Mouse (Mus musculus) liver, embryonic 11.5 days (tissue): ENCODE data around the gene Manba. TPM values are rescaled to one million over a fixed set of nuclear protein-coding genes. Genes with fewer than 3 reads are reported as not detected.
A peak's percentile ranks its signal among the peaks of the same experiment; 100 is the strongest.
"Not testable (repeated sequence)": the region's sequence is repeated elsewhere in the genome, so short reads cannot be mapped to it uniquely, and the experiment has no call there.

Experiments
- ATAC-seq: fragments of 200-750 bp; cut with Nextera tagmentation; replicated peaks from 2 replicates; pipeline ENCODE4 v1.8.0; 2017; ENCODE audit warnings: moderate number of reproducible peaks, mild to moderate bottlenecking, moderate TSS enrichment, moderate library complexity; ENCODE audit not compliant: low FRiP score
- DNase-seq: peaks from one replicate; pipeline ENCODE4 v3.0.0-alpha.2; 2017; ENCODE audit warnings: low spot score
- H3K27ac ChIP-seq: fragments of 300-500 bp; sonication (generic); 2 replicates; pipeline ENCODE4 v1.5.1; 2014; ENCODE audit warnings: mild to moderate bottlenecking, low read depth, low read length, control low read depth
- H3K27me3 ChIP-seq: fragments of 300-500 bp; sonication (generic); replicated peaks from 2 replicates; pipeline ENCODE4 v1.6.1; 2014; ENCODE audit warnings: low read length, mixed read lengths; ENCODE audit not compliant: control insufficient read depth, insufficient read depth
- H3K36me3 ChIP-seq: fragments of 300-500 bp; sonication (generic); 2 replicates; pipeline ENCODE4 v1.6.1; 2014; ENCODE audit warnings: mild to moderate bottlenecking, low read length, moderate library complexity, mixed read lengths; ENCODE audit not compliant: control insufficient read depth, insufficient read depth
- H3K4me1 ChIP-seq: fragments of 300-500 bp; sonication (generic); replicated peaks from 2 replicates; pipeline ENCODE4 v1.6.1; 2014; ENCODE audit warnings: low read length, mixed read lengths; ENCODE audit not compliant: control insufficient read depth, insufficient read depth
- H3K4me2 ChIP-seq: fragments of 300-500 bp; sonication (generic); 2 replicates; pipeline ENCODE4 v1.6.1; 2014; ENCODE audit warnings: mild to moderate bottlenecking, control low read depth, moderate library complexity
- H3K4me3 ChIP-seq: fragments of 300-500 bp; sonication (generic); 2 replicates; pipeline ENCODE4 v1.5.1; 2014; ENCODE audit warnings: low read depth, low read length, control low read depth
- H3K9ac ChIP-seq: fragments of 300-500 bp; sonication (generic); 2 replicates; pipeline ENCODE4 v1.6.1; 2014; ENCODE audit warnings: low read depth, low read length, control low read depth
- H3K9me3 ChIP-seq: fragments of 300-500 bp; sonication (generic); 2 replicates; pipeline ENCODE4 v1.6.1; 2016; ENCODE audit warnings: low read length, inconsistent platforms, mixed read lengths; ENCODE audit not compliant: control insufficient read depth
- WGBS: fragments of 180-500 bp; shearing (Covaris S2); extraction: QIAGEN DNeasy Blood & Tissue Kit; methylation state at CpG from one replicate; pipeline ENCODE4 v1.1.7; 2014; 5-methylcytosine and 5-hydroxymethylcytosine counted together
- polyA plus RNA-seq: library from polyadenylated mRNA; unstranded; fragments of >200 nt; fragmentation: Nextera tagmentation; extraction: Ambion mirVana; gene quantifications from 2 replicates; pipeline ENCODE4 v1.2.1, GENCODE M21; 2014

The Manba gene
- polyA plus RNA-seq, 1 experiment from 2014 or later: 9.7 TPM

DNA sequence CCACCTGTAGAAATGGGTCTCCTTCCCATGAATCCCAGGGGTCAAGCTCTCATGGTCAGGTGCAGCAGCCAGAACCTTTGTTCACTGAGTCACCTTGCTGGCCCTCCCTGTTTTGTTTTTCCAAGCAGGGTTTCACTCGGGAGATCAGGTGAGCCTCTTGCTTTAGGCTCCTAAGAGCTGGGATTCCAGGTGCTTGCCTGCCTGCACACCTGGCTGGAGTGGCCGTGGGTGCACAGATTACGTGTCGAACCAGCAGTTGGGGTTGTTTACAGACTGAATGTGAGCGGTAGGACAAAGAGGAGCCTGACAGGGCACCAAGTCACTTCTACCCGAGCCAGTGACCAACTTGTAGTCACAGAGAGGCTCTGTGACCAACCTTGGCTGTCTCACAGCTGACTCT is 5.7 kb downstream of the Manba start:
- H3K36me3 ChIP-seq: 0 out of 2 replicates have a peak, but pooled peaks cover 2% of the 10 kb centered on the region
- ATAC-seq: no peak
- H3K9me3 ChIP-seq: no peaks in the 10 kb centered on the region
- WGBS: 84% methylated on average over 6 of the region's 6 CpGs
- H3K4me3 ChIP-seq: no peak overlapping the region
- H3K4me2 ChIP-seq: no peak overlapping the region
- no peaks in the 10 kb centered on the region for H3K4me1 ChIP-seq
- no peak overlapping the region for H3K9ac ChIP-seq
- H3K27me3 ChIP-seq: no peaks in the 10 kb centered on the region
- no peak for DNase-seq
- no peak overlapping the region for H3K27ac ChIP-seq

DNA sequence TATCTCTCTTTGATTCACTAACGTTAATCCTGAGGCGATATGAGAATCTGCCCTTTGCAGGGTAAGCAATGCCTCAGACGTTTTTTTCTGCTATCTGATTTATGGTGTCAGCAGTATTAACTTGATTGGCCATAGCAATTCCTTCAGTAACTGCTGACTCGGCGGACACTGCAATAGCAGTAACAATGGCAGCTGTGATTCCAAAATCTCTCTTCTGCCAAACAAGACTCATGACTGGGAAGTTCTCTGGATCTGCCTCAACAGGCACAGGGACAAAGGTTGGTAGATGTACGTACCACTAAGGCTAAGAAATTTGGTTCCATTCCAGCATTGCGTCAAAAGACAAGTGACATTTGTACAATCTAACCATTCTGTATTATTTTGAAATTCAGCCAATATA is 7.9 kb downstream of the Manba start:
- not testable (repeated sequence) for H3K4me3 ChIP-seq, H3K9ac ChIP-seq, H3K27ac ChIP-seq, H3K4me2 ChIP-seq, H3K36me3 ChIP-seq, H3K27me3 ChIP-seq, DNase-seq, ATAC-seq, H3K9me3 ChIP-seq, H3K4me1 ChIP-seq
- 83% methylated on average over 7 of the region's 7 CpGs for WGBS

DNA sequence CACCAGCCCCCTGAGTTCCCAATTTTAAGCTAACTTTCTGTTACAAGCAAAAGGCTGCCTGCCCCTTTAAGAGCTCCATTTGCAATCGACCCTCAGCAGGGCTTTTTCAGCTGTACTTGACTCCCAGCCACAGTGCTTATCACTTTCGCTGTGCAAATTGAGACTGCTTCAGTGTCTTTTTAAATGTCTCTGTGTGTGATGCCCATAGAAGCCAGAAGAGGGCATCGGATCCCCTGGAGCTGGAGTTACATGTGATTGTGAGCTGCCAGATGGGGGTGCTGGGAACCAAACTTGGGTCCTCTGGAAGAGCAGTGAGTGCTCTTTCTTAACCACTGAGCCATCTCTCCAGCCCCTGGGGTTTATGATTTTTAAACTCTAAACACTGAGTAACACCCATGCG is 12.5 kb downstream of the Manba start:
- not testable (repeated sequence) for H3K4me2 ChIP-seq, H3K9ac ChIP-seq, DNase-seq, ATAC-seq, H3K4me3 ChIP-seq, H3K27ac ChIP-seq, H3K9me3 ChIP-seq, H3K4me1 ChIP-seq, H3K27me3 ChIP-seq, H3K36me3 ChIP-seq
- WGBS: 84% methylated on average over 4 of the region's 4 CpGs

DNA sequence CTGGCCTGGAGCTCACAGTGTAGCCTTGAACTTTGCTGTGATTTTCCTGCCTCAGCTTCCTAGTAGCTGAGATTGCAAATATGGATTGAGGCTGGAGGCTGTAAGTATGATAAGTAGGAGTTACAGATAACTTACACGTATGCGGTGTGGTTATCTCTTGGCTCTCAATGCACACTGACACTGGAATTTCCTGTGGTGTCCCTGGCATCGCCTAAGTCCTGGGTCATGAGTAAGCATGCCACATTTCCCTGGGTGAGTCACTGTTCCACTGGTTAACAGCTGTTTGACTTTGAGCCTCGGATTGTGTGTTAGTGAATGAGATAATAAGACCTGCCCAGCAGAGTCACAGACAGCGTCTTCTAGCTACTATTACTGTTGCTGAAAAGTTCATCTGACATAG is 13.5 kb downstream of the Manba start:
- Histone ChIP-seq H3K9me3 (no peaks in the 10 kb centered on the region), H3K36me3 (no peaks in the 10 kb centered on the region), H3K4me3 (no peak overlapping the region), H3K27me3 (no peaks in the 10 kb centered on the region), H3K27ac (no peak overlapping the region), H3K4me1 (no peaks in the 10 kb centered on the region), H3K4me2 (no peak overlapping the region), H3K9ac (no peak overlapping the region)
- DNase-seq (no peak), ATAC-seq (peak; percentile 23; the same call in 1 of the 2 replicates)
- 34% methylated on average over 5 of the region's 5 CpGs for WGBS

DNA sequence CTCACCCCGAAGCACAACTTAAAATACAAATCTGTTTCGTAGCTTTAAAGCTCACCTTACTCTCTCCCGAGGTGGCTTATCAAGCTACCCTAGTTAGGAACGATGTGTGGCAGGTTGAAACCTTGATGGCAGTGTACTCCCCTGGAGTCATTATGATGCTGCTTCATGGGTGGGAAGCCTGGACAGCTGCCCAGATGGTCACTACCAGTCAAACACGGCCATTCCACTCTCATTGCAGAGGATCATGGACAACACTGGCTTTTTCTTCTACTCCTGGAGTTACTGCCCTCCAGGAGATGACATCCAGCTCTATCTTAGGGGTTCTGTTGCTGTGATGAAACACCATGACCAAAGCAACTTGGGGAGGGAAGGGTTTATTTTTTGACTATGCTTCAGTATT is 17.7 kb downstream of the Manba start:
- H3K9ac ChIP-seq: no peak overlapping the region
- H3K9me3 ChIP-seq: no peaks in the 10 kb centered on the region
- no peaks in the 10 kb centered on the region for H3K27me3 ChIP-seq
- H3K36me3 ChIP-seq: no peaks in the 10 kb centered on the region
- DNase-seq (no peak), ATAC-seq (no peak)
- H3K4me1 ChIP-seq: no peaks in the 10 kb centered on the region
- no peak overlapping the region for H3K4me2 ChIP-seq
- H3K4me3 ChIP-seq: no peak overlapping the region
- no peak overlapping the region for H3K27ac ChIP-seq
- WGBS: 76% methylated on average over 5 of the region's 5 CpGs

DNA sequence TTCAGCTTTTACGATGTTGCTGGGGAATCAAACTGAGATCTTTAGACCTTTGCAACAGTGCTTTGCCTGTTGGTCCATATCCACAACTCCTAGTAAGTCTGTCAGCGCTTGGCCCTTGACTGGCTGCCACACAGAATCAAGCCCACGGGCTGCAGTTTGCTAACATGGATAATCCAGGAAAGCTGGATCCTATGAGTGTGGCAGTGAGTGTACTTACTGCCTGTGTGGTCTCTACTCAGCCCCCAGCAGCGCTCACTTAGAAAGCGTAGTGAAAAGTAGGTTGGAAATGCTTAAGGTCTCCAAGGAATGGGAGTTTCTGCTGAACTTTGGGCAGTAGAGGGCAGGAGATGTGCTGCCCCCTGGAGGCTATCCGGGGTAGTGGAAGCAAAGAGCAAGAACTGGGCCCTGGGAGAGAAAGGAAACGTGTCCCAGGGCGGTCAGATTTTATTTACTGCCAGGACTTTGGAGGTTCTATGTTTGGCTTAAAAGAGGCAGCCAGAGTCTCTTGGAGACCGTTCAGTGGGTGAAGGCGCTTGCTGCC is 20.0 kb downstream of the Manba start:
- no peak for ATAC-seq
- no peak for DNase-seq
- no peak overlapping the region for H3K4me3 ChIP-seq
- WGBS: 60% methylated on average over 10 of the region's 10 CpGs
- no peaks in the 10 kb centered on the region for H3K4me1 ChIP-seq
- H3K9ac ChIP-seq: no peak overlapping the region
- no peak overlapping the region for H3K27ac ChIP-seq
- H3K9me3 ChIP-seq: no peaks in the 10 kb centered on the region
- no peaks in the 10 kb centered on the region for H3K27me3 ChIP-seq
- H3K36me3 ChIP-seq: no peaks in the 10 kb centered on the region
- H3K4me2 ChIP-seq: no peak overlapping the region

DNA sequence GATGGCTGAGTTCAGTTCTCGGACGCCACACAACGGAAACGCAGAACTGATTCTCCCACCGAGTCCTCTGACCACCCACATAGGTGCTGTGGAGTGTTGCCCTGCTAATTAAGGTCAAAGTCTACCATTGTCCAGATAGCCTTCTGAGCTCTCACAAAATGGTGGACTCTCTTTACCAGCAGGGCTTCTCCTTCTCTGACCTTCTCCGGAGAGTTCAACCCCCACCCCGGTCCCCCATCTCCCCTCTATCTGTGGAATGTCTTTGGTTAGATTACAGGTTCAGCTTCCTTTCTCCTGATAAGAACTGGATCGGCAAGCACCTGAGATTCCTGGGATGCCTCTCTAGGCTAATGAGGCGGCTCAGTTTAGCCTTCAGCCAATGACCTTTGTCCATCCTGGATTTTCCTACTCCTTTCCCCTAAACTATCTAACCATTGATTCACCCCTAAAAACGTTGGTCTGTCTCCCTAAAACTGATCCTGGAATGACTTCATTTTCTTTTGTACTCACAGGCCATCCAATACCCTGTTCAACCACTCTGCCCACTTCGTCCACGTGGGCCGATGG is 20.6 kb downstream of the Manba start:
- H3K4me2 ChIP-seq: no peak overlapping the region
- H3K4me1 ChIP-seq: no peaks in the 10 kb centered on the region
- no peak overlapping the region for H3K27ac ChIP-seq
- no peaks in the 10 kb centered on the region for H3K36me3 ChIP-seq
- WGBS: 80% methylated on average over 13 of the region's 13 CpGs
- no peak overlapping the region for H3K9ac ChIP-seq
- H3K9me3 ChIP-seq: no peaks in the 10 kb centered on the region
- no peak for DNase-seq
- ATAC-seq: 0 out of 2 replicates have a peak, but pooled peaks have one; percentile 18
- H3K27me3 ChIP-seq: no peaks in the 10 kb centered on the region
- H3K4me3 ChIP-seq: no peak overlapping the region

DNA sequence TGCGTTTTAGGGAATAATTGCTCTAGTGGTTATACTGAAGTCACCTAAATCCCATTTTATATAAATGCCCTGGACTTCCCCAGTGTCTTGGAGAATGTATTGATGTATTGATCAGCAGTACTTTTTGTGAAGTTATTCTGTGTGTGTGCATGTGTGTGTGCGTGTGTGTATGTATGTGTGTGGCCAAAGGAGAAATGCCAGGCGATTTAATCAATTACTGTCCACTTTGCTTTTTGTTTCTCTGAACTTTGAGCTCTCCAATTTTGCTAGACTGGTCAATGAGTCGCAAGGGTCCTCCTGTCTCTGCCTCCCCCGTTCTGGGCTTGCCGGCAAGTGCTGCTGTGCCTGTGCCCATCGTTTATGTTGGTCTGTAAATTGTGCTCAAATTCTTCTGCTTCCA is 22.1 kb downstream of the Manba start:
- Histone ChIP-seq H3K27me3 (no peaks in the 10 kb centered on the region), H3K9ac (no peak overlapping the region), H3K36me3 (no peaks in the 10 kb centered on the region), H3K4me3 (no peak overlapping the region), H3K9me3 (no peaks in the 10 kb centered on the region), H3K4me1 (no peaks in the 10 kb centered on the region), H3K4me2 (no peak overlapping the region), H3K27ac (no peak overlapping the region)
- ATAC-seq (no peak), DNase-seq (no peak)
- 85% methylated on average over 7 of the region's 7 CpGs for WGBS

DNA sequence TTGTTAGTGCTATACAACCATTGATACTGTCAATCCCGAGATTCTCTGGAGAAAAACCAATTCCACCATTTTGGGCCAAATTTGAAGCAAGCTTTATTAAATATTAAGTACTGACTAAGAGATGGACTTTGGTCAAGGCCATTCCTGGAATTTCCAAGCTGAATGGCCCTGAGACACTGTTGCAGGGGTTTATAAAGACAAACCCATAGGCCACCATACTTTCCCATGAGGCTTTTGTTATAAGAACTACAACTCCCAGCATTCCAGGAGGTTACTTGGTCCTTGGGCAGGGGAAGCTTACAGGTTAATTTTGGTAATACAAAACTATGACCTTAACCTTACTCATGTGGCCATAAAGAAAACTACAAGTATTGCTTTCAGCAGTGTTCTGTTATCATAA is 22.8 kb downstream of the Manba start:
- Histone ChIP-seq H3K4me3 (no peak overlapping the region), H3K4me2 (no peak overlapping the region), H3K9ac (no peak overlapping the region), H3K4me1 (no peaks in the 10 kb centered on the region), H3K27ac (no peak overlapping the region), H3K27me3 (no peaks in the 10 kb centered on the region), H3K36me3 (no peaks in the 10 kb centered on the region), H3K9me3 (no peaks in the 10 kb centered on the region)
- DNase-seq (no peak), ATAC-seq (no peak)
- WGBS: 84% methylated on average over 1 of the region's 1 CpGs
